Mouse (Mus musculus): Measurements from ENCODE around the gene 4930562C15Rik. TPM values are rescaled to one million over a fixed set of nuclear protein-coding genes. Genes with fewer than 3 reads are reported as not detected.

4930562C15Rik gene
- polyA plus RNA-seq, 1 experiment from 2014 or later = 0.54 TPM

DNA sequence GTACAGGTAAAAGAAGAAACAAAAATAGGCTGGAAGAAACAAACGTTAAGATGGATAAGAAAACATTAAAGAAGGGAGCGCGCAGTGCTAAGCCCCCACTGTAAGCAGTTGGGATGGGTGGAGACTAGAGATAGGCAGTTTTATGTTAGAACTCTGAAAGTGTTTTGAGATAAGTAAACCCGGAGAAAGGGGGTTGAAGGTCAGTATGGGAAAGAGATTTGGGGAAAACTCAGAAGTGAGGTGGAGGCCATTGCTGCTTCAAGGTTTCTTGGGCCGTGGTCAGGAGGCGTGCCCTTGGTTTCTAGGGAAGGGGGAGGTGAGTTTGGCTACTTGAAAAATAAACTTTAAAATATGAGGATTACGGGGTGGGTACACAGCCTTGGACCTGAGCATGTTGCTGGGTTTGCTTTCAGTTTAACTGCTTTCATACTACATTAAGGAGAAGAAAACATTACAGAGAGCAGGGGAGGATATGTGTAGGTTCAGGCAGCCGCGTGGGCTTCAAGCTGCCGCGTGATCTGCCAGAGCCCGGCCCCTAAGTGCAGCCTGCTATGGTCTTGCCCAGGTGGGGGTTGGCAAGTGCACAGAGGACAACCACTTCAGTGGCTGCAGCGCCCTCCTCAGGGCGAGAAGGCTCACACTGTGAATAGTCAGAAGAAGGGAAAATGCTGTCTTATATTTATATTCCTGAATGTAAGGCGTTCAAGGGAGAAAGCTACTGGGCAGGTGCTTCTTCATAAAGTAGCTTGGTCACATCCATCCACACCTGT lies 3.4 kb upstream of the 4930562C15Rik start:
- Histone ChIP-seq H3K4me3 (replicated peaks) (no peak overlapping the region), H3K27me3 (replicated peaks) (no peaks in the 10 kb centered on the region), H3K4me1 (no peaks in the 10 kb centered on the region), H3K9me3 (replicated peaks) (no peaks in the 10 kb centered on the region), H3K36me3 (no peaks in the 10 kb centered on the region), H3K9ac (replicated peaks) (no peak overlapping the region), H3K27ac (replicated peaks) (no peak overlapping the region), H3K4me2 (no peak overlapping the region)
- ATAC-seq (ENCODE audit: low FRiP score) = no peak
- 76% methylated on average over 15 of the region's 15 CpGs for WGBS

DNA sequence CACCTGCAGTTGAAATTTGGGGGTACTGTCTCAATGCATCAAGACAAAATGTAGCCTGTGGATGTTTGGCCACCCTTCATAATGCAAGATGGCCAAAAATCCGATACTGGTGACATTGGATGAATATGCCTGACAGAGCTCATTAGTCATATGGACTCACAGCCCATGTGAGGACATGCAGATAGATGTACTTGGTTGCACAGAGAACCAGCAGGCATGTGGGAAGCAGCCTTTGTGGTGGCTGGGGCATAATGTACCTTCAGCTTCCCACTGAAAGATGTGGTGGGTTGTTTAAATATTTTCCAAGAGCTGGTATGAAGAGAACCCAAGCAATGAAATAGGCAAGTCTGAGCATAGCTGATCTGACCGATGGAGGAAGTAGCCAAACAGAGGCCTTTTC lies 1.4 kb upstream of the 4930562C15Rik start:
- 83% methylated on average over 2 of the region's 2 CpGs for WGBS
- Histone ChIP-seq H3K9me3 (replicated peaks) (no peaks in the 10 kb centered on the region), H3K4me1 (no peaks in the 10 kb centered on the region)

GRCm38 (mm10) chr16:4837631-4838030 lies 2.4 kb downstream of the 4930562C15Rik start:
- H3K27me3 ChIP-seq (replicated peaks) = no peaks in the 10 kb centered on the region
- H3K9ac ChIP-seq (replicated peaks) = no peak overlapping the region

More for the DNA sequence above, 1.4 kb upstream of the 4930562C15Rik start:
- ATAC-seq (ENCODE audit: low FRiP score) = no peak
- no peak overlapping the region for H3K9ac ChIP-seq (replicated peaks)
- H3K4me3 ChIP-seq (replicated peaks) = no peak overlapping the region
- H3K4me2 ChIP-seq = no peak overlapping the region
- H3K36me3 ChIP-seq = no peaks in the 10 kb centered on the region
- no peak overlapping the region for H3K27ac ChIP-seq (replicated peaks)
- H3K27me3 ChIP-seq (replicated peaks) = no peaks in the 10 kb centered on the region

GRCm38 (mm10) chr16:4839552-4839951 lies 4.3 kb downstream of the 4930562C15Rik start:
- ATAC-seq (ENCODE audit: low FRiP score) = no peak
- H3K27ac ChIP-seq (replicated peaks) = no peak overlapping the region
- WGBS = 89% methylated on average over 3 of the region's 3 CpGs
- no peaks in the 10 kb centered on the region; the same call in 1 of the 2 replicates for H3K4me1 ChIP-seq
- H3K9me3 ChIP-seq (replicated peaks) = no peaks in the 10 kb centered on the region
- H3K27me3 ChIP-seq (replicated peaks) = no peaks in the 10 kb centered on the region
- H3K36me3 ChIP-seq = no peaks in the 10 kb centered on the region
- H3K9ac ChIP-seq (replicated peaks) = no peak overlapping the region
- no peak overlapping the region for H3K4me3 ChIP-seq (replicated peaks)
- no peak overlapping the region for H3K4me2 ChIP-seq

More at GRCm38 (mm10) chr16:4837631-4838030, 2.4 kb downstream of the 4930562C15Rik start:
- Histone ChIP-seq H3K4me1 (no peaks in the 10 kb centered on the region; the same call in 1 of the 2 replicates), H3K9me3 (replicated peaks) (no peaks in the 10 kb centered on the region), H3K4me2 (no peak overlapping the region), H3K36me3 (no peaks in the 10 kb centered on the region), H3K4me3 (replicated peaks) (no peak overlapping the region), H3K27ac (replicated peaks) (no peak overlapping the region)
- 83% methylated on average over 3 of the region's 3 CpGs for WGBS
- ATAC-seq (ENCODE audit: low FRiP score) = no peak

- H3K4me2 ChIP-seq = no peak overlapping the region
- no peak for ATAC-seq (ENCODE audit: low FRiP score)
- no peaks in the 10 kb centered on the region for H3K9me3 ChIP-seq (replicated peaks)
- H3K4me1 ChIP-seq = no peaks in the 10 kb centered on the region; the same call in 1 of the 2 replicates
- no peak overlapping the region for H3K9ac ChIP-seq (replicated peaks)
- no peaks in the 10 kb centered on the region for H3K27me3 ChIP-seq (replicated peaks)
- H3K36me3 ChIP-seq = no peaks in the 10 kb centered on the region
- no peak overlapping the region for H3K27ac ChIP-seq (replicated peaks)
- no peak overlapping the region for H3K4me3 ChIP-seq (replicated peaks)
- WGBS = 79% methylated on average over 8 of the region's 8 CpGs
Measured at GRCm38 (mm10) chr16:4840231-4840630, 5.0 kb downstream of the 4930562C15Rik start.

DNA sequence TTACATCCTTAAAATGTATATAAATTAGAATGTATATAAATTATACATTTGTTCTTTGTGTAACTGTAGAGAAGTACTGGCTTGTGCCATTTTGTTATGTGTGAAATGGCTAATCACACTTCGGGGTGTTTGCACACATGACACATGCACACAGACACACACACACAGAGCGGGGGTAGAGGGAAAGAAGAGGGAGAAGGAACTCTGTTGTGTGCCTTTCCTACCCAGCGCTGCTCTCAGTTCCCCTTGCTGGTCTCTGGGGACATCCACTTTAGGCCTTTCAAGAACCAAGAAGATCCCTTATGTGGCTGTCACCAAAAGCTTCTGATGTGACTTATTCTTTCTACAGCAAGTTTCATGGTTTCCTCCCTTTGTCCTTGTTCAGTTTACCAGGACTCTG lies 11.8 kb downstream of the 4930562C15Rik start:
- no peak overlapping the region for H3K4me2 ChIP-seq
- no peaks in the 10 kb centered on the region for H3K36me3 ChIP-seq
- WGBS = 83% methylated on average over 3 of the region's 3 CpGs
- H3K9ac ChIP-seq (replicated peaks) = no peak overlapping the region
- no peak overlapping the region for H3K27ac ChIP-seq (replicated peaks)
- no peak overlapping the region for H3K4me3 ChIP-seq (replicated peaks)
- H3K4me1 ChIP-seq = no peaks in the 10 kb centered on the region; the same call in 1 of the 2 replicates
- no peak for ATAC-seq (ENCODE audit: low FRiP score)
- no peaks in the 10 kb centered on the region for H3K27me3 ChIP-seq (replicated peaks)
- no peaks in the 10 kb centered on the region for H3K9me3 ChIP-seq (replicated peaks)

- no peaks in the 10 kb centered on the region for H3K36me3 ChIP-seq
- H3K4me1 ChIP-seq = no peaks in the 10 kb centered on the region; the same call in 1 of the 2 replicates
- no peak overlapping the region for H3K4me3 ChIP-seq (replicated peaks)
- no peak overlapping the region for H3K9ac ChIP-seq (replicated peaks)
- no peak overlapping the region for H3K27ac ChIP-seq (replicated peaks)
- 89% methylated on average over 2 of the region's 2 CpGs for WGBS
- ATAC-seq (ENCODE audit: low FRiP score) = no peak
- no peaks in the 10 kb centered on the region for H3K27me3 ChIP-seq (replicated peaks)
- H3K4me2 ChIP-seq = no peak overlapping the region
- H3K9me3 ChIP-seq (replicated peaks) = no peaks in the 10 kb centered on the region
Measured at GRCm38 (mm10) chr16:4848090-4848489, 12.9 kb downstream of the 4930562C15Rik start.

- Histone ChIP-seq H3K36me3 (no peaks in the 10 kb centered on the region), H3K9ac (replicated peaks) (no peak overlapping the region), H3K9me3 (replicated peaks) (no peaks in the 10 kb centered on the region), H3K4me3 (replicated peaks) (no peak overlapping the region), H3K4me2 (no peak overlapping the region), H3K27me3 (replicated peaks) (no peaks in the 10 kb centered on the region), H3K27ac (replicated peaks) (no peak overlapping the region), H3K4me1 (no peaks in the 10 kb centered on the region; the same call in 1 of the 2 replicates)
- ATAC-seq (ENCODE audit: low FRiP score) = no peak
- 66% methylated on average over 7 of the region's 7 CpGs for WGBS
Measured at GRCm38 (mm10) chr16:4850361-4850760, 15.1 kb downstream of the 4930562C15Rik start.

- no peaks in the 10 kb centered on the region; the same call in 1 of the 2 replicates for H3K4me1 ChIP-seq
- H3K36me3 ChIP-seq = no peaks in the 10 kb centered on the region
- H3K9me3 ChIP-seq (replicated peaks) = no peaks in the 10 kb centered on the region
- ATAC-seq (ENCODE audit: low FRiP score) = no peak
- H3K27ac ChIP-seq (replicated peaks) = no peak overlapping the region
- no peak overlapping the region for H3K4me2 ChIP-seq
- no peak overlapping the region for H3K9ac ChIP-seq (replicated peaks)
- WGBS = 55% methylated on average over 5 of the region's 5 CpGs
- no peaks in the 10 kb centered on the region for H3K27me3 ChIP-seq (replicated peaks)
- no peak overlapping the region for H3K4me3 ChIP-seq (replicated peaks)
Measured at GRCm38 (mm10) chr16:4850938-4851628, 15.9 kb downstream of the 4930562C15Rik start.

- Histone ChIP-seq H3K4me1 (no peaks in the 10 kb centered on the region; the same call in 1 of the 2 replicates), H3K9ac (replicated peaks) (no peak overlapping the region), H3K9me3 (replicated peaks) (no peaks in the 10 kb centered on the region), H3K27ac (replicated peaks) (no peak overlapping the region), H3K4me3 (replicated peaks) (no peak overlapping the region), H3K36me3 (no peaks in the 10 kb centered on the region), H3K4me2 (no peak overlapping the region), H3K27me3 (replicated peaks) (no peaks in the 10 kb centered on the region)
- ATAC-seq (ENCODE audit: low FRiP score) = no peak
- WGBS = 77% methylated on average over 5 of the region's 5 CpGs
Measured at GRCm38 (mm10) chr16:4855046-4855650, 19.9 kb downstream of the 4930562C15Rik start.

GRCm38 (mm10) chr16:4861392-4861791 lies 26.2 kb downstream of the 4930562C15Rik start:
- WGBS = 57% methylated on average over 10 of the region's 10 CpGs
- Histone ChIP-seq H3K27me3 (replicated peaks) (no peaks in the 10 kb centered on the region), H3K4me2 (no peak overlapping the region), H3K9me3 (replicated peaks) (no peaks in the 10 kb centered on the region), H3K36me3 (no peaks in the 10 kb centered on the region), H3K27ac (replicated peaks) (no peak overlapping the region), H3K4me1 (no peaks in the 10 kb centered on the region), H3K9ac (replicated peaks) (no peak overlapping the region), H3K4me3 (replicated peaks) (no peak overlapping the region)
- no peak for ATAC-seq (ENCODE audit: low FRiP score)
